Mouse (Mus musculus): ENCODE data around the gene Mgat5.

Gene Mgat5

DNA sequence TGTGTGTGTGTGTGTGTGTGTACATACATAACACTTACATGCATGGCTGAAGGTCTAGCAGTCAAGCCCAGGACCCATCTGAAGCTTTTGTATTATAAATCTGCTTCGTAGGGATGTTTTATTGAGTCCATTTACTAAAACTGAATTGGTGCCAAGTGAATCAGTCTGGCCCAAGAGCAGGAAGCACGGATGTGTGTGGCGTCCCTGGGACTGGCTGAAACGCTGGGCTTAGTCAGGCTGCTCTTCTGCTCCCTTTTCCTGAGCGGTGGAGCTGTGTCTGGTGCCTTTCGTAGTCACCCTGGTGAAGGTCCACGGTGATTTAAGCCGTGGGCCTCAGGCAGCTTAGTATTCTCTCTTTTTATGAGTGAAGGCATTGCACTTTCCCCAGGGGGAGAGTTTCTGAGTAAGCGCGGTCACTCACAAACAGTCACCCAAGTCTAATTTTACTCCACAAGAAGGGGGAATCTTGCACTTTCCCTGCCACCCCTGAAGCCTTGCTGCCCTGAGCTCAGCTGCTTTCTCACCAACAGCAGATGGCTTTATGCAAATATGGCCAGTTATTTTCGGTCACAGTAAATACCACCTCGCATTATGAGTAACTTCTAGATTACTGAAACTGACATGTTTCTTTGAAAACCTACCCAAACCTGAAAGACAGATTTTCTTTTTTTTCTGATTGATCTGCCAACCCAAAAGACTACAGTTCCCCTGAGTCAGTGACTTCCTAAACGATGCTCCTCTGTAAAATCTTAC is 176.1 kb downstream of the Mgat5 start:
- DNase-seq (ENCODE audit: low read depth, low spot score), result no peak

DNA sequence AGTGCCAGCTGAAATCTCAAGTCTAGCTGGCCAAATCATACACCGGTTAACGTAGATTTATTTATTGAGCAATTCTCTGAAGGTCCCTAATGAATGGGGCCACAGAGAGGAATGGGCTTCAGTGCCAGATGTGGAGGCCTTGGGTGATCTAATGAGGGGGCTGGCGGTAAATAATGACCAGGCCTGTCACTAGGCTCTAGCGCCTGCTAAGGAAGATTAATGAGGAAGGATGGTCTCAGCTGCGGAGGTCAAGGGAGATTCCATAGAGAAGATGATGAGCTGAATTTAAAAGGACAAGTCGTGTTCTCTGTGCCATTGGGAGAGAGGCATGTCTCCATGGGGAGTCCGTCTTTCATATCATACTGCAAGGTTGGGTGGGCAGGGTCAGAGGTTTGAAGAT is 178.3 kb downstream of the Mgat5 start:
- no peak for DNase-seq (ENCODE audit: low read depth, low spot score)

DNA sequence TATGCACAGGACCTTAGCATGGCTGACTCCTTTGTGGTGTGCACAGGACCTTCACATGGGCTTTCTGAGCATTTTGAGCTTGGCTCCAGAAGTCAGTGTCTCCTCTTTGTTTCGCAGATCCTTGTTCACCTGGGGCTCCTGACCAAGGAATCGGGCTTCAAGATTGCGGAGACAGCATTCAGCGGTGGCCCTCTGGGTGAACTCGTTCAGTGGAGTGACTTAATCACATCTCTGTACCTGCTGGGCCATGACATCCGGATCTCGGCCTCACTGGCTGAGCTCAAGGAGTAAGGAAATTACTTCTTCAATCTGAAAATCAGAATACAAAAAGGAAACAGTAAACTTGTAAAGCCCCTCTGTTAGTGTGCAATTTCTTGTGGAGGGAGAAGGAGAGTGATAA is 182.4 kb downstream of the Mgat5 start:
- DNase-seq (ENCODE audit: low read depth, low spot score), result no peak

DNA sequence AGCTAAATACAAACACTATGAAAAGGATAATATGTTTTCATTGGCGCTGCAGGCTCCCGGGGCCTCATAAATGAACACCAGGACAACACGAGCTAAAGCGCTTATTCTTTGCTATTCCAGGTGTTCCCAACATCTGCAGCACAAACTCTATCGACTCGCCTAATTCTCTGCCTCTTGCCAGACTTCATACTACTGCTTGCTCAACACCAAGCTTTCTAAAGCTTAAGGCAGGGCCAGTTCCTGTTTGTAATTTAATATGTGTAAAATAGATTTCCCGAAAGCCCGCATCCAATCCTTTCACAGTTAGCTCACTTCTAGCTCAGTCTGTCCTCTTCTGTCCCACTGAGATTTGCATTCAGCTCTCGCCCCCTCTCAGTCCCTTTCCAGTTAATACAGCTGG is 182.8 kb downstream of the Mgat5 start:
- no peak for DNase-seq (ENCODE audit: low read depth, low spot score)

DNA sequence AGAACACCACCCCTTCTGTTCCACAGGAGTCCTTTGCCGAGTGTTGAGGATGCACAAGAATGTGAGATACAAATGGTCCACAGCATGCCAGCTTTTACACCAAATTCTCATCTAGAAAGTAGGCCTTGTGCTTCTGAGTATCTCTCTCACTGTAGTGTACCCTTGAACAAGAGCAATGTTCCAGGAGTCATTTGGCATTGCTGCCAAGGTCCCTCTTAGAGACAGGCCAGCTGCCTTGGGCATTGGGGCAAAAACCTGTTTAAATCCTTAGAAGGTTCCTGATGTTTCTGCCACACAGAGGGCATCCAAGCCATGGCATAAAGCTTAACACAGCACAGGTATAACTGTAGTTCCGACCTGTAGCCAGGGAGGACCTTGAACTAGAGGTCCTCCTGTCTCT is 189.9 kb downstream of the Mgat5 start:
- no peak for DNase-seq (ENCODE audit: low read depth, low spot score)

DNA sequence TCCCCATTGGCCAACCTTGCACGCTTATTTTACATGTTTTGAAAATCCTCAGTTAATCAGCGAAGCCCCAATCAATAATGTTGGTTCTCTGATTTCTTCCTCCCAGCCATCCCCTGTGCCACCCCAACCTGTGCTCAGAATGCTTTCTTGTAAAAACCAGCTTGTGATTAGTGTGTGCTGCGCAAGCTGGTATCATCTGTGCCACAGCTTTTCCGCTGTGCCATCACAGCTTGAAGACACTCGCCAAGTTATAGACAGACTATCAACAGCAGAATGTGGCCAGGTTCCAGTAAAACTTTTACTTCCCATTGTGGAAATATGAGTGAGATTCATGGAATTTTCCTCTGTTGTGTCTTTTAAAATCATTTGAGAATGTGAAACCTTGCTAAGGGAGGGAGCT is 190.9 kb downstream of the Mgat5 start:
- no peak for DNase-seq (ENCODE audit: low read depth, low spot score)

DNA sequence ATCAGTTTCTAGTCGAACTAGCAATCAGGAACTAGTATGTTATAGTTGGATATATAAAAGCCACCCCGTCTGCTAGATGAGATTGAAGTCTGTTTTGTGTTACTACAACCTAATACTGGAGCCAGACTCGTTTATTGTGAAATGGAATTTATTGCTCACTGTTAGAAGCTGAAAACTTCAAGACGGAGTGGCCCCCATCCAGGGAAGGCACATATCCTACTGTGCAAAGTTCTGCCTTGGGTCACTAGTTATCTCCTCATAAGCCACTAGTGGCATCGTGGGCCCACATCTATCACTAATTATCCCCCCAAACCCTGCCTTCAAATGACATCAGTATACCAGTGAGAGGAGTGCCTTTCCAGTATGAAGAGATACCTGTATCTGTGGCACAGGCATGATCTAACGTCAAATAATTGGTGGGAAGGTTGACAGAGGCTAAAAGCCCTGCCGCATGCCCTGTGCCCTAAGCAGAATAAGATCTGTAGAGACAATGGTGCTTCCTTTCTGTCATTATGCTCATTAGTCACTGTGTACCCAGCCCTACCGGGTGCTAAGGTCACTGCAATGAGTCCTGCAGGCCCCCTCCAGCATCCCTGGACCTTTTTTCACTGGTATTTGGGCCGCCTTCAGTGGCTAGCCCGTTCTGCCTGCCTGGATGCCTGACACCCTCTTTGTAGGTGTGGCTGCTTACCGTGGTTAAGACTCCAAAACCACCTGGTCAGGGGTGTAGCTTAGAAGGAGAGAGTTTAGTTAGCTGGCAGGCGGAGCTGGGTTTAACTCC is 191.9 kb downstream of the Mgat5 start:
- DNase-seq (ENCODE audit: low read depth, low spot score), result no peak

DNA sequence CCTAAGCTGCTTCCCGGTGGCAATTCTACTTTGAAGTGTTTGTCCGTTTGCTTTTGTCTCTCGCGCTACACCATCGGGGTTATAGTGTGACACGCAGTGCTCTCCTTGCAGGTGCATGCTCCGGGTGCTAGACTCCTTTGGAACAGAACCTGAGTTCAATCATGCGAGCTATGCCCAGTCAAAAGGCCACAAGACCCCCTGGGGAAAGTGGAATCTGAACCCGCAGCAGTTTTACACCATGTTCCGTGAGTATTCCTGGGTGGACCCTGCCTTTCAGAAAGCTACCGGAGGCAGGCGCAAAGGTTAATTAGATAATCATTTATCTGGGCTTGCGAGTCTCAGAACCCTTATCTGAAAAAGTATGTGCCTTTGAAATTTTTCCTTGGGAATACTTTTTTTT is 192.6 kb downstream of the Mgat5 start:
- no peak for DNase-seq (ENCODE audit: low read depth, low spot score)

DNA sequence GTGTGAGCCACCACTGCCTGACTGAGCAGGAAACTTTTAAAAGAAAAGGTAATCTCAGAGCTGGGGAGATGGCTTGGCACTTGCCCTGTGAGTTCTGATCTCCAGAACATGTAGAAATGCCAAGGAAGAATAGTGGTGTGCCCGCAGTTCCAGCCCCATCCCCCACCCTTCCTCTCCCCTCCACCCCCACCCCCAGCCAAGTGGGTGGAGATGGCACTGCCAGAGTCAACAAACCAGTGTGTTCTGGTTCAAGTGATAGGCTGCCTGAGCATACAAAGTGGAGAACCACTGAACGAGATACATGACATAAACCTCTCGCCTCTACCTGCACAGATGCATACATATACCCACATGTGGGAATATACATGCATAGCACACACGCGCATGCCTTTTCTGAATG is 193.4 kb downstream of the Mgat5 start:
- DNase-seq (ENCODE audit: low read depth, low spot score), result no peak

DNA sequence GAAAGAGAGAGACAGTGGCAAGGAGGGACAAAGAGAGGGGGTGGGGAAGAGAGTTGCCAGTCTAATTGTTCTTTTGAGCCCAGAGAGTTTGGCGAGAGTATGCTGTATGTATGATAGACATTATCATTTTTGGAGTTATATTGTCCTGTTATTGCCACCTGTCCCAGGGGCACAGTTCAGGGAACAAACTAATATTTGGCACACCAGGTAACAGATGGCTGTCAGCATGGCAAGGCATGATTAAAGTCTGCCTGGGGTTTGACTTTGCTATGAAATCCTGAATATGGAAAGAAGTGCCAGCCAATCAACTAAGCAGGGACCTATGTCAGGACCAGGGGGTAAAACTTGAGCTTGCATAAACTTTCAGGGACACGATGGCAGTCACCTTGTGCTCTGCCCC is 195.4 kb downstream of the Mgat5 start:
- no peak for DNase-seq (ENCODE audit: low read depth, low spot score)

DNA sequence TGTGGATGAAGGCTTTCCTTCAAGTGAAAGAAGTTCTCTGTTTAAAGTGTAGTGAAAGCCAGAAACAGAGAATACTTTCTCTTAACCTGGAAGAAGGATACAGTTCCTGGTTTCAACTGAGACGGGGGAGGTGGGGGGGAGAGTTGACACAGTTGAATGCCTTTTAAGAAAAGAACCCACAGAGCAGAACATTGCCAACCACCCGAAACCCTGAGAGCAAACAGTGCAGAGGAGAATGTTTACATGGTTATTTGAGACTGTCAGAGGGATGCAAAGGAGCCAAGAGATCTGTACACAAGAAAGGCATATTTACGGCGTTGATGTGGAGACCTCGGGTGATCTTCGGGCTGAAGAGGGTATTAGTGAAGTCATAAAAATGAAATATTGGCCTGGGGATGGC is 195.9 kb downstream of the Mgat5 start:
- no peak for DNase-seq (ENCODE audit: low read depth, low spot score)

DNA sequence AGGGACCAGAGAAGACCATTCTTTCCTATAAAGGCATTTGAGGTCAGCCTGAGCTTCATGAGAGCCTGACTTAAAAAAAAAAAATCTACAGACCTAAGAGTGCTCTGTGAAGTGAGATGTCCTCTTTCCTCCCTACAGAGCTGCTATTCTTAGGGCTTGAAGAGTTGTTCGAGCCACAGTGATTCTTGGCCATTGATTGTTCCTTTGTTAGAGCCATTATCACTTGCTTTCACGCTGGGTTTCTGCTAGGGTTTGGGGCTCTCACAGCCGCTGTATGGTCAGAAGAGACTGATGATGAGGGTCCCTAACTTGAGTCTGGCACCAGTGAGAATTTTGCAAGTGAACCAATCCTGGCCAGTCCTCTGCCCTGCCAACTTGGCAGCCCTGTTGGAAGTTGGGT is 199.8 kb downstream of the Mgat5 start:
- DNase-seq (ENCODE audit: low read depth, low spot score), result no peak

DNA sequence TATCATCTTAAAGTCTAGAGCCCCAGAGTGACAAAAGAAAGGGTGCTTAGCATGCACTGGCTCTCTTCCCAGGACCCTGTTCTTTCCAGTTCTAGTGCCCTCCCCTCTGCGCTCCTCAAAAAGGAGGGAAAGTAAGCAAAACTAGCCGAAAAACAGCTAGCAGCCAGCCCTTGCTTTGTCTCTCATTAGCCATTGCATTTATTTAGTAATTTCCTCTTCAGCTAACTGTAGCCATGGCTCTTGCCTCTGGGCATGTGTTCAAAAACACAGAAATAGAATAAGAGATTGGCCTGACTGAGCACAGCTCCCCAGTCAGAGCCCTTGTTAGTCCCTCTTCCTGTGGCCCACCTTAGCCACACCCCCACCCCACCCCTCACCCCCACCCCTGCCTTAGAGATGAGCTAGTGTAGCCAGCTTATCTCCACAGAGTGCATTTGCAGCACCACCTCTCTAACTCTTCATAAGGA is 204.2 kb downstream of the Mgat5 start:
- DNase-seq (ENCODE audit: low read depth, low spot score), result no peak

DNA sequence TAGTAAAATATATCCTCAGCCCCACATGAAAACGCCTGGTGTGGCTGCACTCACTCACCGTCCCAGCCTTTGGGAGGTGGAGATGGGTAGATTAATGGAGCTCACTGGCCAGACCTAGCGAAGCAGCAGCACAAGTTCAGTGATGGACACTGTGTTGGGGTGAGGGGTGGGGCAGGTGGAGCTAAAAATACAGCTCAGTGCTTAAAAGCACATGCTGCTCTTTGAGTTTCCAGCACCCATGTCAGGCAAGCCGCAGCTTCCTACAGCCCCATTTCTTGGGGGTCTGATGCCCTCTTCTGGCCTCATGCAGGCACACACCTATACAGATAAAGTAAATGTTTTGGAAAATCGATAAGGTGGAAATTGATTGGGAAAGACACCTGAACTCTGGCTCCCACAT is 204.7 kb downstream of the Mgat5 start:
- DNase-seq (ENCODE audit: low read depth, low spot score), result peak; percentile 39

DNA sequence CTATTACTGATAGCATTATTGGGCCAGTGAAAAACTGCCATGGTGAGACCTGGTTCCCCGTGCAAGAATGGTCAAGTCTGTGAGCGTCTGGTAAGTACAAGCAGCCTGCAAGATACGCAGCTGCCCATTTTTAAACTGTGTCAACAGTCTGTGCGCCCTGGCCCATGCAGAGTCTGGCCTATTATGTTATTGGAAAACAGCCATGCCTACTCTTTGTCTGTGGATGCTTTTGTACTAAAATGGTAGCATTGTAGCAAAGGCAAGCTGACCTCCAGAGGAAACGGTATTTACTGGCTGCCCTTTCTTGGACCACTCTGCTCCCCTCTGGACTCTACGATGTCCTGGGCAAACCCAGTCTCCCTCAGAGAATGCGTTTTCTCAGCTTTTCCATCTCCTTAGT is 209.7 kb downstream of the Mgat5 start:
- DNase-seq (ENCODE audit: low read depth, low spot score), result no peak

DNA sequence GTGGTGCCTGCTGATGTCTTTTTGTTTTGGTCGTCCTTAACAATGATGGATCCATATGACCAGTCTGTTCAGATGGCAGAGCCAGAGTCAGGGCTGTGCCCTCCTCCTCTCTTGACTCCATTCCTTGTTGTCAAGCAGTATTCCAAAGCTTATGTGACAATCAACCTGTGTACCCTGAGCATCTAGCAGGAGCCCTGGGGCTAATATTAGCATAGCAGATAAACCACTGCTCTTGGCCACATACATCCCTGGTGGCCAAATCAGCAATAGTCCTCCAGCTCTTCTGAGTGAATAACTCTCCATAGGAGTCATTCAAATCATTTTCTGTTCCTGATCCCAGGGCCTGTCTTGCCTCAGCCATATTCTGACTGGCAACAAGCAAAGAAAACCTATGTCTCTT is 211.1 kb downstream of the Mgat5 start:
- no peak for DNase-seq (ENCODE audit: low read depth, low spot score)

DNA sequence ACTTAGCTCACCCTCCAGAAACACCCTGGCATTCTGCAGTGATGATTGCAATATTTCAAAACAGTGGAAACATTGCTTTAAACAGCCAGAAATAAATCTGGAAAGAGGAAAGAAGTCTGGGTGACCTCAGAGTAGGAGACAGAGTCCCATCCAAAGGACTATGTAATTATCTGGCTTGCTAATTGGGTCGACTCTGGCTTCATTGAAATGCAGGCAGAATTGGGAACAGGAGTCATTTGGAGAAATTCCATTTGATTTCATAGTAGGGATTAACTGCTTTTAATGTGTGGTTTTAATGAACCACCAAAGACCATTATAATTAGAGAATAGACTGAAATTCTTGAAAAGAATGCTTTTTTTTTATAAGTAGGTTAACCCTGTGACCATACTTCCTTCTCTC is 212.2 kb downstream of the Mgat5 start:
- no peak for DNase-seq (ENCODE audit: low read depth, low spot score)

DNA sequence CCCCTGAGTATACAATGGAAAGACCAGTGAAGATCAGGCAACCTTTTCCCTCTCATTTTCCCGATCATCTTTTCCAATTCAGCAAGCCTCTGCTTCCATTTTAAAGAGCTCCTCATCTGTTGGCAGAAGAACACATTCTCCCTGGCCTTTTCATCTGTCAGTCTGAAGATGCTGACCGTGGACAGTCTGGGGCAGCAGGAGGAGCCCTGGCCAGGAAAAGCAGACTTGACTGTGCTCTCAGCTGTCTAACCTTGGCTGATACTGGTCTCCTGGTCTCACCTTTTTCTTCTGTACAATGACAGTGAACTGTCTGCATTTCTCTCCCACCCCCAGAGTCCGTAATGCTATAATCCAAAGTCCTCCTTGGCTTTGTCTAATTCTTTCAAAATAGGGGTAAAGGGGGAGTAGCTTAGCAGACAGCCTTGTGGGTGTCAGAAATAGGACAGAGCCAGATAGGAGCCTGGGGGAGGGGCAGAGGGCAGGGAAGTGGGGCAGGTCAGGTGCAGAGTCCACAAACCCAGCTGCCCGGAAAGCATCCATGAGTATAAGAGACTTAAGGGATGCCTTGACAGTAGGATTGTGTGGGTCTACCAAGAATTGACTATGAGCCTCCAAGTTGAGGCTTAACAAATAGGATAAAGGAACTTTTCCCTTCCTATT is 214.2 kb downstream of the Mgat5 start:
- no peak for DNase-seq (ENCODE audit: low read depth, low spot score)

DNA sequence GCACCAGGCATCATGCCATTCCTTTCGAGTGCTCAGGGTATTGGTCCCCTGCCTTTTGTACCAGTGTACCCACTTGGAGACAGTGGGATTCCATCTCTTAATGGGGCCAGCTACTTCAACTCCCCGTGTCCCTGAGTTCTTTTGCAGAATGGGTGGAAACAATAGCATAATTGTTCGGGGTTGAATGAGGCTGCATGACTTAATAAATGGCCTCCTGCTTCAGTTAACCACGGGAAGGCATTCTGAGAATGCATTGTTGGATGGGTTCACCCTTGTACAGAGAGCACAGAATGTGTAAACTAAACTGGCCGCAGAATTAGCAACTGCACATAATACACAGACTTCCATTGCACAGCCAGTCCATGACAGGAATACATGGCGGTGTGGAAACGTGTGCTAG is 214.8 kb downstream of the Mgat5 start:
- no peak for DNase-seq (ENCODE audit: low read depth, low spot score)

DNA sequence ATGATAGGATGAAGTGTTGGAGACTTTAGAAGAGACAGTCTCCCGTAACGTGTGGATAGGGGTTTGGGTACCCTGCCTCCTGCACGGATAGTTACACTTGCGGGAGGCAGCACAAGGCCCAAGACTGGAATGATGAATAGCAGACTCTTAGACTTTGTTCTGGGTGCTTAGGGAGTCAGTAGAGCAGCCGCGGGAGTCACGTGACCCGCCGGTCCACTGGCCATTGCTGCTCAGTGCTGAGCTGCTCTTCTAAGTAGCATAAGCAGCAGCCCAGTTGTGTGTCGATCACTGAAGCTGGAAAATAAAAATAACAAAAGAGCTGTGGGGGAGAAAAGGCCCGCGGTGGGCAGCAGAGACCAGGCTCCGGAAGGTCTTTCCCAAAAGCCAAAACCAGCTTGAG is 215.6 kb downstream of the Mgat5 start:
- DNase-seq (ENCODE audit: low read depth, low spot score), result no peak

DNA sequence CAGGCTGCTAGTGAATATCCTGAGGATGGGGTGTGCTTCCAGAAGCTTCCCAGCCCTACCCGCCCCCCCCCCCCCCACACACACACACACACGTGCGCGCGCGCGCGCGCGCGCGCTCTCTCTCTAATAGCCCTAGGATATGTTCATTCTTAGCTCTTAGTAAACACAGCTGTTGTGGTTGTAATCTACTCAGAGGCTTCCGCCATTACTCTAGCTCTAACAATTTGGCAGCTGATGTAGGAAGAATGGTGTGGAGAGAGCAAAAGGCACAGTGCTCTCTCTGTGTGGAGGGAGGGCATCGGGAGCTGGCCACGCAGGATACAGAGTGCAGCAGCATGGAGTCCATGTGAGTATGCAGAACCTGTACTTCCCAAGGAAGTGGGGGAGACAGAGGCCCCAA is 216.0 kb downstream of the Mgat5 start:
- no peak for DNase-seq (ENCODE audit: low read depth, low spot score)

DNA sequence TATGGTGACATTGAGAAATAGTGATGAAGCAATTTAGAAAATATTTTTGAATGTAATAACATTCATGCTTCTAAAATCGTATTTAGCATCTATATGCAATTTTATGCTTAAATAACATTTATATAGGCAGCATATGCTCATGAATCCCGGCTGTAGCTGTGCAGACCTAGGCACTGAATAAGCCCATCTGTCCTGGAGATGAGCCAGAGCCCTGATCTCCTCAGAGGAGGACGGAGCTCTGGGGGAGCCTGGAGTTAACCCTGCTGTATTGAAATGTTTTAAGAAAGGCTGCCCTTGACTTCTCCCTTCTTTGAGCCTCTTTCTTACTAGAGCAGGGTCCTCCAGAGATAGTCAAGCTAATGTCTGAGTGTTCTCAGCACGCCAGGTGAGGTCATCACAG is 217.8 kb downstream of the Mgat5 start:
- DNase-seq (ENCODE audit: low read depth, low spot score), result no peak

DNA sequence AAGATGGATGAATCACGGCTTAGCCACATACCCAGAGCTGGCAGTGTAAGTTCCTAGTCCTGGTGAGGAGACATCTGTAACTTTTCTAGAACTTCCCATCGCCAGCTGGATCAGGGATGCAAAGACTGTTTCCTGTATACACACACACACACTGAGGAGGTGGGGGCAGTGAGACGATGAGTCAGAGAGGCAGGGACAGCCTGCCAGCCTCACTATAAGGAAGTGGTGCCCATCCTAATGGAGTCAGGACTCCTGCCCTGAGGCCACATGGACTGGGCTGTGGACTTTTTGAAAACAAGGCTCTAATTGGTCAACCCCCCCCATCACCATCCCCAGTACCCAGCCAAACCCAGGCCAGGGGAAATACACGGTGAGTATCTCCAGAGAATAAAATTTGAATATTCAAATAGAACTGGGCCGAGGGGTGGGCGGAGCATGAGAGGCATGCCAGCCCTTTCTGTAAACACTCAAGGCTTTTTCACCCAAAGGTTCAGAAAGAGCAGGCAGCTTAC is 220.3 kb downstream of the Mgat5 start:
- DNase-seq (ENCODE audit: low read depth, low spot score), result no peak

All from CD4-positive helper T cell, adult 2 months (primary cell).